Mouse (Mus musculus) left cerebral cortex, postnatal 4 days (tissue): ENCODE data around the gene Nrtn. TPM values are rescaled to one million over a fixed set of nuclear protein-coding genes. Genes with fewer than 3 reads are reported as not detected.

Experiments used
- DNase-seq: peaks from one replicate; pipeline ENCODE4 v3.0.0-alpha.2; 2022
- intact Hi-C: fragments of 180-260 bp; cut with DNase I; formaldehyde crosslinking; loops from one replicate; pipeline ENCODE4 v1.15.1; 2025
- total RNA-seq, 2 experiments: library from RNA; stranded (reverse); gene quantifications; 2 replicates each; pipeline ENCODE4 v1.2.3; 2021

Nrtn gene
- total RNA-seq, 2 experiments from 2014 or later, result 1.2 to 1.3 TPM

DNA sequence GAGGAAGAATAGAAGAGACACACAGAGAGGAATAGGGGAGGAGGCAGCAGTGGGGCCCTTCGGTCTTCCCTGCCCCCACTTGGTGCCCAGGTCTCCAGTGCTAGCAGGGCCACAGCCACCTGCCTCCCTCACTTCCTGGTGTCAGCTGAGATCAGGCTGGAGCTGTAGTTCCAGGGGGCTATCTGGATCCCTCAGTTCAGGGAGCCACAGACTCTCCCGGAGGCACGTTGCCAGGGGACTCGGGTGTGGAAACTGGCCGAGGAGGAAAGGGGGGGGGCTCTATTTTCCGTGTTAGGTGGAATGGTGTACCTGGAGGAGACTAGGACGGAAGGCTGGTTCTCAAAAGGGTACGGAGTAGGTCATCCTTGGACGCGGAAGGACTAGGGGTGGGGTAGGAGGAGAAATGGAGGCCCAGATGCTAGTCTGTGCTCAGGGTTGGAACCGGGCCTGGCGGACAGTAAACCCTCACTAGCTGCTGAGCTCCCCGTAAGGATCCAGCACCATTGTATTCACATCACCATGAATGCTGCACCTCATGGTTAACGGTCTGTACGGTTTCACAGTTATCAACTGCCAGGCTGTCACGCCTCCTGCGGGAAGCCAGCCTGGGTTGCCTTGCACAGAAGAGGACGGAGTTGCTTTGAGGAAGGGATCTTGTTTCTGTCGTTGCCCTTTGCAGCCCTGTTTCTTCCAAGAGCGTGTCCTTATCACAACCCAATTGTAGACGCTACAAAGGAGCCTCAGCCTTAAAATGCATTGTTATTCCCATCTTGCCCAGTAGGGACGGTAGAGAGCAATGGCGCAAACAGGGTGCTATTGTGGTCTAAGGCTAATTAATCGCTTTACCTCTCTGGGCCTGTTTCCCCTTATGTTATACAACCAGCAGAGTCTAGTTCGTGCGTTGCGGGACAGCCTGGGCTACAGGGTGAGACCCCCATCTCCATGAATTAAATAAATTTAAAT is 5.7 kb upstream of the Nrtn start:
- intact Hi-C loops, result no loop called here
- DNase-seq, result peak; percentile 41

DNA sequence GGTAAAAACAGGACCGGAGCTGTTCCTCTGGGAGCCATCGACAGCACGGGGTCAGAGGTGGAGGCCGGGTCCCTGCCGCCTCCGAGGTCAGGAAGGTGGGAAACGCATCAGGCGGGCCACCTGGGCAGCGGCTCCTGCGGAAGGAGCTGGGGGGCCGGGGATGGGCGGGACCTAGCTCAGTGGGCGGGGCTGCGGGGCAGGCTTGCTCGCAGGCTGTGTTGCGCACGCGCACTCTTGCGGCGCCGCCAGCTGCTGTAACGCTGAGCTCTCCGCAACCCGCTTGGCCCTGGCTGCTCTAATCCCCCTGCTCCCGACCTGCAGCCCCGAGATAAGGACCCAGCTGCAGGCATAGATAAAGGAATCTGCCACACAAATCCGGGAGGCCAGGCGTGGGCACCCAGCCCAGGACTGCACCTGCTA is 4.7 kb upstream of the Nrtn start:
- intact Hi-C loops, result no loop called here
- DNase-seq, result peak; percentile 92

DNA sequence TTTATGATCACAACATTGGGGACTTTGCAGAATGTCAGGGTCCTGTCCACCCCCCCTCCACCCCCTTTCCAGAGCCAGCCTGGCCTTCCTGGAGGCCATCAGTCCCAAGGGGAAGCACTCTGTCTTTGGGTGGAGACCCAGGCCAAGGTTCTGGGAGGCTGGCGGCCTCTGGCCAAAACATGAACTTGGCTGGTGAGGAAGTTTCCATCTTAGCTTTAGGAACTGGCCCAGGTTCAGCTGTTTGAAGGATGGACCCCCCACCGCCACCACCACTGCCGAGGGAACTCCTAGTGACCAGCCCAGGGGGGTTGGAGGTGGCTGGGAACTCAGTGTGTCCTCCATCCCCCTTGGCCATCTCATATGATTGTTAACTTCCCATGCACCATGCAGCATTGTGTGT is 3.7 kb upstream of the Nrtn start:
- DNase-seq, result peak; percentile 24
- intact Hi-C loops, result no loop called here

DNA sequence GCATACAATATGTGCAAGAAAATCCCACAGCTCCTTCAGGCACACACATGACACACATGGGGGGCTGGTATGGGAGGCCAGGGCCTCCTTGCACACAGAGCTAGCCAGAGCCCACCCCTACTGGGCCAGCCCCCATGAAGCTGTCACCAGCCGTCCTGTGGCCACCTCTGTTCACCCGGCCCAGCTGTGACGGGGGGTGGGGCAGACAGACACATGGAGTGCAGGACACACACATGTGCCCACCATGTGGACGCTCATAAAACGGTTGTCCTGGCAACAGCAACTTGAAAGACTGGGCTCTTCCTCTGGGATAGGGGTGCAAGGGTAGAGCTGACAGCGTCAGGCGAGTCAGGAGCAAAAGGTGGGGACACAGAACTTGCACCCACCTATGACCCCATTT is 1.9 kb upstream of the Nrtn start:
- intact Hi-C loops, result no loop called here
- DNase-seq, result no peak

DNA sequence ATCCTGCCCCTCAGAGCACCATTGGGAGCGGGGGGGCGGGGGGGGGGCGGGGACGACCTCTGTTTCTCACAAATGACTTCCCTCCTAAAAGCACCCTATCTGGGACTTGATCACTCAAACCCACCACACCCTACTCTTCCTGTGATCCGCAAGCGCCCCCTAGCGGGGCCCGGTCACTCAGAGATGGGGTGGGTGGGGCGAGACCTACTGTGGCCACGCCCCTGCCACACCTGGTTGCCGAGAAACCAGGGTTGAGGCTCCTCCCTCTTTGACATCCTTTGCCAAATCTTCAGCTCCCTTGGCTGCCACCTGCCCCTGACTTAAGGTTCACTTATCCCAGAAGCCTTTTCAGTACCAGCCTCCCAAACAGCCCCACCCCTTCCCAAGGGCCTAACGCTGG is 802 bp upstream of the Nrtn start:
- intact Hi-C loops, result no loop called here
- DNase-seq, result peak; percentile 65

DNA sequence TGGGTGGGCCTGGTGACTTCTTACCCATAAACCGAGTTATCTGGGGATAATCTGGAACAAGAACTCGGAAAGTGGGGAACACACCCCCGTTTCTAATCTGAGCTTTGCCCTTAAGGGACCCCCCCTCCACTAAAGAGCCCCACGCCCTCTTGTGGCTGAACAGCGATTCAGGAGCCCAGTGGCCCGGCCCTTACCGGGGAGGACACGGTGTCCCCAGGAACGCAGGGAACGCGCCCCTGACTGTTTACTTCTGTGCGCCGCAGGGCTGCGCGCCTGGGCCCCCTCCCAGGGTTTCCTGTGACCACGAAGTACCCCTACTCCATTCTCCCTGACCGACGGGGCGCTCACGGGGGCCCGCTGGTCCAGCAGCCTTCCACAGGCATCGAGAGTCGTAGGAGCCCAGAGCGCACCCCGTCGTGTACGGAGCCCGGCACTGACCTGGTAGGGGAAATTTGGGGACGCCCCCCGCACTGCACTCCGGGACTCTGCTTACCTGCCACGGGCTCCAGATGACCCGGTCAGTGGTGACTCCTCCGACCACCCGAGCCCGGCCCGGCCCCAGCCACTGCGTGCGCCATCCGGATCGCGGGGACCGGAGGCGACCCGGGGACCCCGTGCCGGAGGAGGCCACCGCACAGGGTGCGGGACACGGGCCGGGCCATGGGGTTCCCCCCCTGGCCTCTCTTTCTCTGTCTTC is 479 bp downstream of the Nrtn start:
- intact Hi-C loops, result no loop called here
- DNase-seq, result no peak

DNA sequence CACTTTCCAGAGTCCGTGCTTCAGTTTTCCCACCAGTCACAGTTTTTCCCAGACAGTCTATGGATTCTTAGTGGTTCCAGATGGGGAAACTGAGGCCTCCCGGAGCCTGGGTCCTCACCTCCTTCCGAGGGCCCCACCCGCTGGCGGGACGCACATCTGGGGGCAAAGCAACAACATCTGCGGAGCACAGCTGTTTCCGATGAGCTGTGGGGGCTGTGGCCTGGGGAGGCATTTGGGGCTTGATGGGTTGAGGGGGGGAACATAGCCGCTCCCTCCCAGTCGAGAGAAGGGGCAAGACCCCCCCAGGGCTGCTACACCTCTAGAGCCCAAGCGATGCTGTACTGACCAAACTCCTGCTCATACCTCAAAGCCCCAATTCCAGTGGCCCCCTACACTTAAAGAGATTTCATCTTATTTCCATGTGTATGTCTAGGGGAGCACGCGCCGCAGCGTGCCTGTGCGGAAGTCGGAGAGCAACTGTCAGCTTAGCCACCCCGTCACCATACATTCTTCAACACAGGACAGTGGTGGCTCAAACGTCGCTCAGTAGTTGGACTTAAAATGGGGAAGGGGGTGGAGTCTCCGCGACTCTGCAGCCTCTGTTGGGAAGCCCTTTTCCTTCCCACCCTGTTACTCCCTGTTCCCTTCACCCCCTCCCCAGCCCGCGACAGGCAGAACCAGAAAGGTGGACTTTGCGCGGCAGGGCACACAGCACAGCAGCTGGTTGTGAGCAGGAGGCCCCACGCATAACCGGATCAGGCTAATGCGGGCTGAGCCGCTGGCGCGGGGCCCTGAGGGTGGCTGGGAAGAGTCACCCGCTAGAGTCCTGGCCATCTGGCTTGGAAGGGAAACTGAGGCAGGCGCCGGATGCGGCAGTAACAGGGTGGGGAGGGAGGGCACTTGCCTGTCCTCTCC is 2.8 kb downstream of the Nrtn start:
- no peak for DNase-seq
- intact Hi-C loops, result no loop called here

DNA sequence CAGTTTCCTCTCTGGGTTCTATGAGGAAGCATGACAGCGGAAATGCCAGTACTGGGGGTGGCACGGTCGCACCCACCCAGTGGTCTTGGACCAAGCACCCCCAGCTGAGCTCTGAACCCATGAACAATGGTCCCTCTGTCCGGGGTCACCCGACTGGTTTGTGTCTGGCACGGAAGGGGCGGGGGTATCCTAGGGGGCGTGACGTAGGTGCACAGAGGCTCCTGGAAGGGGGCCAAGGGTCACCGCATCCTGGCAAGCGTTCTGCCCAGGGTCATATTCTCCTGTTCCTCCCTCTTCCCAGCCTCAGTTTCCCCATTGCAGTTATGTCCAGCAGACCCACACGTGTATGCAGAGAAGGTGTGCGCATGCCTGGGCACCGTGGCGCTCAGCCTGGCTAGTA is 3.9 kb downstream of the Nrtn start:
- intact Hi-C loops, result no loop called here
- DNase-seq, result no peak

DNA sequence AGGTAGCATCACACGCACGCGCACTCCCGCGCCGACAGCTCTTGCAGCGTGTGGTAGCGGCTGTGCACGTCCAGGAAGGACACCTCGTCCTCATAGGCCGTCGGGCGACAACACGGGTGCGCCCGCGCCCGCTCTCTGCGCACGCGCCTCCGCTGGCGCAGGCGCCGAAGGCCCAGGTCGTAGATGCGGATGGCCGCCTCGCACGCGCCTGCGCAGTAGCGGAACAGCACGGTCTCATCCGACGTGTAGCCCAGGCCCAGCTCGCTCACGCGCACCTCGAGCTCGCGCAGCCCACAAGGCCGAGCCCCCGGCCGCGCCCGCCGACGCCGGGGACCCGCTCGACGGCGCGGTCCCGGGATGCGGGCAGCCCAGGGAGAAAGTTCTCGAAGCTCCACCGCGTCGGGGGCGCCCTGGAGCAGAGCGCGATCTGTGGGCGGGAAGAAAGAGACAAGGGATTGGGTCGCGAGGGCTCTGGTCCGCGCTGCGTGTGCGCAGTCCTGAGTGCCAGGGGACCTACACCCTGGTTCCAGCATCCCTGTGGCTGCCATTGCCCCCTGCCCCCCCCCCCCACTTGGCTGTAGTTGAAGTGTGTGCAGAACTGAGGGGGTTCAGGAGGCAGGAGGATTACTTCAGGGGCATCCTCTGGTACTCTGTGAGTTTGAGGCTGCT is 5.8 kb downstream of the Nrtn start:
- intact Hi-C loops, result no loop called here
- DNase-seq, result peak; percentile 57

DNA sequence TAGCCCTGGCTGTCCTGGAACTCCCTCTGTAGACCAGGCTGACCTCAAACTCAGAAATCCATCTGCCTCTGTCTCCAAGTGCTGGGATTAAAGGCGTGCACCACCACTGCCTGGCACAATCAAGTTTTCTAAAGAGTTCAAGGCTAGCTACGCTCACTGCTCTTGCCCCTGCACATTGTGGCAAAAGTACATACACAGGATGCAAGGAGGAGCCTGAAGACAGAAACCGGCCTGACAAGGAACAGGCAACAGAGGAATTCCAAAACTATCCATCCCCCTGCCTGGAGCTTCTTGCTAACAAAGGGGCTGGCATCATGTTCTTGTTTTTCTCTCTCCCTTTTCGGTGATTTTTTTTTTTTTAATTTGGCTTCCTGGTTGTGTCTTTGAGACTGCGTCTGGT is 13.2 kb downstream of the Nrtn start:
- intact Hi-C loops, result no loop called here
- no peak for DNase-seq

DNA sequence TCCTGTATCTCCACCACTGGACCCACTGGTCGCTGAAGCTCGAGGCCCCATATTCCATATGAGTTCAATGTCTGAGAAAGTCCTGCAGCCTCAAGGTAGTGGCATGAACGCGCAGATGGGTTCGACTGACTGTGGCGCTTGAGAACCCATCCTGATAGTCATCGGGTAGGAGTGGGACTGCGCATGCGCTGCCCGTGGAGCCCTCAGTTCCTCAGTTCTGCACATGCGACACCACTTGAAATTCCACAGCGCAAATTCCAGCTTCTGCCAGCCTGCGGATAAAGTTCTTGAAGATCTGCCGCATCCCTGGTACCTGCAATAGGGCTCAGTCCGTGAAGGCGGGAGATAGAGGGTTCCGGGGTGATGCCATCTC is 16.6 kb downstream of the Nrtn start:
- intact Hi-C loops, result no loop called here
- DNase-seq, result no peak

DNA sequence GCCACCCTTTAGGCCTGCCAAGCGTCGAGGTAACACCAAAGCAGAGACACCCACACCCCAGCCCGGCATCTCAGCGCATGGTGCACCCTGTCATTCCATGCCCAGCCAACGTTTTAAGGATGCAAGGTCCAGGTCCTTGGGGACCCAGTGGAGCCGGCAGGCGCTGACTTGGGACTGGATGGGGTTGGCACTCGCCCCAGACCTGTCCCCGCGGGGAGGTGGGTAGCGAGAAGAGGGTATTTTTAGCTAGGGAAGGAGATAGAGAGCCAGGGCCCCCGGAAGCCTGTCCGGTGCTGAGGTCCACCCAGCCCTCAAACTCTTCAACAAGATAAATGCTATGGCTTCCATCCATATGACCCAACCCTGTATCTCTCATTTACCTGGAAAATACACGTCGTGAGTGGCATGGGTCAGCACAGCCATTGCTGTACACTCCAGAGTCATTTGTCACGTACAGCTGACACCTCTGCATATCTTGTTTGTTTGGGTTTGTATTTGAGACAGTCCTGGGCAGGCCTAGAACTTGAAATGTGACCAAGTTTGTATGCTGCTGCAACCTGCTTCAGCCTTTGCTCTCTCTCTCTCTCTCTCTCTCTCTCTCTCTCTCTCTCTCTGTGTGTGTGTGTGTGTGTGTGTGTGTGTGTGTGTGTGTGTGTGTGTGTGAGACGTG is 17.1 kb downstream of the Nrtn start:
- no peak for DNase-seq
- intact Hi-C loops, result no loop called here

DNA sequence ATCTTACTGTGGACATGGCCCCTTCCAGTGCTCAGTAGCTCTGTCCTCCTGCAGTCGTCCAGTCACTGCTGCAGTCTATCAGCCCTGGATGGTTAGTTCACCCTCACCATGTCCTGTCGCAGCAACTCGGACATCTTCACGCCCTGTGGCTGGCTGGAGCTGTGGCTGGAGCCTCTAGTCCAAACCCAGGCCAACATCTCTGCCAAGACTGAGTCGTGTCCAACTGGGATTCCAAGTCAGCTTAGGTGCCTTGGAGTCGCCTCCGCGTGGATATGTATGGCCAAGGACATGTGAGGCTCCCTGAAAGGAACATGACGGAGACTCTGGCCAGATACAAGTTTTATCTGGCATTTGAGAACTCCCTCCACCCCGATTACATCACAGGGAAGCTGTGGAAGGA is 19.1 kb downstream of the Nrtn start:
- intact Hi-C loops, result no loop called here
- DNase-seq, result no peak

DNA sequence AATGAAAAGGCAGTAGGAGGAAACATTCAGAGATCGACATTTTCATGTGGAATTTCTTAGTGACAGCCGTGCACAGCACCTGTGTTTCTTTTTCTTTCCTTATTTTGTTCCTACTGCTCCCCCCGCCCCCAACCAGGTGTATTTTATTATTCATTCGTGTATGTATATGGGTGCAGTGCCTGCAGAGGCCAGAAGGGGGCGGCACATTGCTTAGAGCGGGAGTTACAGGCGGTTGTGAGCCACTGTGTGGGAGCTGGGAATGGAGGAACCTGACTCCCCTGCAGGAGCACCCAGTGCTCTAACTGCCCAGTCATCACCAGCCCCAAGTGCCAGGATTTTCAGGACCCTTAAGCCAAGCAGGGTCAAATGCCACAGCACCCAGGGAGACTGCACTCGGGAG is 20.8 kb downstream of the Nrtn start:
- intact Hi-C loops, result no loop called here
- DNase-seq, result no peak

DNA sequence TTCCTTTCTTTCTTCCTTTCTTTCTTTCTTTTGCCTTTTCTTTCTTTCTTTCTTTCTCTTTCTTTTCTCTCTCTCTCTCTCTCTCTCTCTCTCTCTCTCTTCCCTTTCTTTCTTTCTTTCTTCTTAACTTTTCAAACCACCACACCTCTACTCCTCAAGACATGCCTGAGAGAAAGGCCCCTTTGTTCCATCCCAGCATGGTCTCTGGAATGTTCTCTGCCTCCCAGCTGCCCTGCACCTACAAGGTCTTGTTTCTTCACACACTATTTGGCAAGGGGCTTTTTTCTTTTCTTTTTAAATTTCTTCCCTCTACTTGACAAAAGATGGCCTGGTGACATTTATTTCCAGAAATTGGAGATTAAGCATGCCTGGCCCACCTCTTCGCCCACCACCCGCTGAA is 27.7 kb downstream of the Nrtn start:
- intact Hi-C loops, result no loop called here

DNA sequence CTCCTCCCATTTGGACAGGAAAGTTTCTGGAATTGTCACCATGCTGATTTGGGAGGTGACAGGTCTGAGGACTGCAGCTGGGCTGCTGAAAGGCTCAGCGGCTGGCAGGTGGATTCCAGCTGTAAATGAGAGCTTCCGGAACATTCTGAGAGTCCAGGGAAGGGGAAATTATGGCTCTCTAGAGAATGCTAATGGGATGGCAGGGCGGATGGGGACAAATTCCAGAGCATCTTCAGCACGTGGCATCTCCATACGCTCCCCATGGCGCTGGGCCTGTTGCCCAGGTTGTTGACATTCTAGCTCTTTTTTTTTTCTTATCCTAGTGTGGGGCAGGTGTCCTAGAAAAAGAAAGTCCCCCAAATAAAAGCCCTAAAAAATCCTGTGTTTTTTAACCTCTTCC is 28.2 kb downstream of the Nrtn start:
- intact Hi-C loops, result no loop called here
- peak; percentile 46 for DNase-seq

More for the DNA sequence above, 27.7 kb downstream of the Nrtn start:
- DNase-seq, result no peak

DNA sequence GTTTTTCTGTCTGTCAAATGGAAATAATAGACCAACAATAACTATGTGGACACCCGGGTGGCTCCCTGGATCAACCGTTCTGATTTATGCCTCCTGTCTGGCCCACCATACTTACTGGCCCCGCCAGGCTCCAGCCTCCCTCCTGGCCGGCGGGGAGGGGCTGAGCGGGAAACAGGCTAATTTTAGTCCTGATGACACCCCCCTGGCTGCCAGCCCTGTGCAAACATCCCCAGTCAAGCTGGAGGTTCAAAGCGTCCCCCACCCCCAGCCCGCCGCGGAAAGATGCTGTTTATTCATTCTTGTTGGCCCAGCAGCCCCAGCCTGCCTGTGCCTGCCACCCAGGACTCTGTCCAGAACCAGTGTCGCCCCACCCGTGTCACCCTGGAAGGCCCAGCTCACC is 29.2 kb downstream of the Nrtn start:
- intact Hi-C loops, result no loop called here
- DNase-seq, result no peak

DNA sequence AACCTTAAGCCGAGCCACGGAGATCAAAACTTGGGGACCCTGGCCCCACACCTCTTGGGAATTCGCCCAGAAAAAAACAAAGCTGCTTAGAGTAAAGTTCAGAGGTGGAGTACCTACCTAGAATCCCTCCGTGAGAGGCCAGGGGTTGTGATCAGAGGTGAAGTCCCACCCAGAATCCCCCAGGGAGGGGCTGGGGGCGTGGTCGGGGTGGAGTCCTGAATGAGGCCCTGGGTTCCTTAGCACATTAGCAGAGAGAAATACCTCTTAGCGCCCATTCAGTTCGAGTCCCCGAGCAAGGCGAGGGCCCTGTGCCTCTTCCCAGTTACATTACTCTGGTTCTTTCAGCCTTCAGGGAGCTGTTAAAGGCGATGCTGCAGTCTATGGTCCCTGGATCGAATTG is 29.7 kb downstream of the Nrtn start:
- no peak for DNase-seq
- intact Hi-C loops, result no loop called here

DNA sequence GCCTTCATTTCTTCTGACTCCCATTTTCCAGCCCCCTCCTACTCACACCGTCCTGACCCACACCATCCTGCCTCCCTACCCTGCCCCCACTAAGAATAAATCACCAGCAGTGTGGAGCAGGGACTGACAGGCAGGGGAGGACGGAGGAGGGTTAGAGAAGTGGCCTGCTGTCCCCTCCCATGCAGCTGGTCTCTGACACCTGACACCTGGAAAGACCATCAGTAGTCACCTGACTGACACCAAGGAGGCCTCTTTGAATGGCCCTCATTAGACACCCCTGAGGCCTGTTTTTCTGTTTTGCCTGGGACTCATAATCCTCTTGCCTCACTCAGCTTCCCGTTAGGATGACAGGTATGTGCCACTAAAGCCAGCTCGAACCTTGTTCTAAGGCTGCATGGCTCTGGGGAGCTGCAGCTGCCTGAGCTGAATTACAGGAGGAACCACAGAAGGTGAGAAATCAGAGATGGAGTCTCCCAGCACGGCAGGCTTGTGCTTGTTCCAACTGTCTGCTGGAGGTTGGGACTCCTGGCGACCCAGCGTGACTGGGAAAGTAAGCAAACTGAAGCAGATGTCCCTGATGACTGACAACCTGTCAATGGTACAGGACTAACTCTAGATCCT is 30.2 kb downstream of the Nrtn start:
- intact Hi-C loops, result no loop called here
- no peak for DNase-seq
